Mouse (Mus musculus): Measurements from ENCODE around the gene Slc16a10. TPM values are rescaled to one million over a fixed set of nuclear protein-coding genes. Genes with fewer than 3 reads are reported as not detected.
A peak's percentile ranks its signal among the peaks of the same experiment; 100 is the strongest.

The Slc16a10 gene
- polyA plus RNA-seq, 1 experiment from 2014 or later, result 3.3 TPM

- ATAC-seq (replicated peaks), result no peak
- no peak overlapping the region for H3K4me3 ChIP-seq
- H3K36me3 ChIP-seq, result no peaks in the 10 kb centered on the region
- no peak overlapping the region for H3K27ac ChIP-seq (replicated peaks)
- no peak overlapping the region for H3K4me2 ChIP-seq (replicated peaks)
- 68% methylated on average over 6 of the region's 6 CpGs for whole genome bisulfite sequencing
- no peak overlapping the region for H3K9ac ChIP-seq (replicated peaks)
- H3K4me1 ChIP-seq, result no peaks in the 10 kb centered on the region
- no peaks in the 10 kb centered on the region for H3K9me3 ChIP-seq
- no peaks in the 10 kb centered on the region for H3K27me3 ChIP-seq
Measured at GRCm38 (mm10) chr10:40058062-40058785, 83.8 kb downstream of the Slc16a10 start.

DNA sequence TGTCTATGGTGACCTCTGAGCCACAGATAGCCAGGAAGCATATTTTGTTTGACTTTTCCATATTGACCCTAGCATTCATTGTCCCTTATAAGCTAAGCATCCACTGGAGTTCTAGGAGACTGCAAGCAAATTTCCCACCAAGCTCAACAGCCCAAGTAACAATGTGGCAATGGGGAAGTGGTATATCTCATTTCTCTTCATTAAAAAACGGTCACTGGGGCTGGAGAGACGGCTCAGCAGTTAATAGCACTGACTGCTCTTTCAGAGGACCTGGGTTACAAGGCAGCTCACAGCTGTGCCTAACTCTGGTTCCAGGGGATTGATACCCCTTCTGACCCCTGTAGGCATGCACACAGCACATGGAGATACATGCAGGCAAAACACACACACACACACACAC lies 84.4 kb downstream of the Slc16a10 start:
- Histone ChIP-seq H3K4me1 (no peaks in the 10 kb centered on the region), H3K27me3 (no peaks in the 10 kb centered on the region), H3K9ac (replicated peaks) (no peak overlapping the region), H3K9me3 (no peaks in the 10 kb centered on the region), H3K36me3 (no peaks in the 10 kb centered on the region), H3K4me2 (replicated peaks) (no peak overlapping the region), H3K27ac (replicated peaks) (no peak overlapping the region), H3K4me3 (no peak overlapping the region)
- WGBS, result 47% methylated on average over 2 of the region's 2 CpGs
- no peak for ATAC-seq (replicated peaks)

- Histone ChIP-seq H3K27ac (replicated peaks) (no peak overlapping the region), H3K9ac (replicated peaks) (no peak overlapping the region), H3K4me2 (replicated peaks) (no peak overlapping the region), H3K27me3 (no peaks in the 10 kb centered on the region), H3K9me3 (no peaks in the 10 kb centered on the region), H3K4me1 (no peaks in the 10 kb centered on the region), H3K4me3 (no peak overlapping the region), H3K36me3 (no peaks in the 10 kb centered on the region)
- WGBS, result 91% methylated on average over 8 of the region's 8 CpGs
- no peak for ATAC-seq (replicated peaks)
Measured at GRCm38 (mm10) chr10:40054455-40054854, 87.6 kb downstream of the Slc16a10 start.

- no peak for ATAC-seq (replicated peaks)
- no peaks in the 10 kb centered on the region for H3K4me1 ChIP-seq
- no peak overlapping the region for H3K9ac ChIP-seq (replicated peaks)
- no peaks in the 10 kb centered on the region for H3K9me3 ChIP-seq
- 86% methylated on average over 4 of the region's 4 CpGs for WGBS
- H3K4me3 ChIP-seq, result no peak overlapping the region
- H3K36me3 ChIP-seq, result no peaks in the 10 kb centered on the region
- H3K4me2 ChIP-seq (replicated peaks), result no peak overlapping the region
- H3K27me3 ChIP-seq, result no peaks in the 10 kb centered on the region
- H3K27ac ChIP-seq (replicated peaks), result no peak overlapping the region
Measured at GRCm38 (mm10) chr10:40053896-40054295, 88.2 kb downstream of the Slc16a10 start.

DNA sequence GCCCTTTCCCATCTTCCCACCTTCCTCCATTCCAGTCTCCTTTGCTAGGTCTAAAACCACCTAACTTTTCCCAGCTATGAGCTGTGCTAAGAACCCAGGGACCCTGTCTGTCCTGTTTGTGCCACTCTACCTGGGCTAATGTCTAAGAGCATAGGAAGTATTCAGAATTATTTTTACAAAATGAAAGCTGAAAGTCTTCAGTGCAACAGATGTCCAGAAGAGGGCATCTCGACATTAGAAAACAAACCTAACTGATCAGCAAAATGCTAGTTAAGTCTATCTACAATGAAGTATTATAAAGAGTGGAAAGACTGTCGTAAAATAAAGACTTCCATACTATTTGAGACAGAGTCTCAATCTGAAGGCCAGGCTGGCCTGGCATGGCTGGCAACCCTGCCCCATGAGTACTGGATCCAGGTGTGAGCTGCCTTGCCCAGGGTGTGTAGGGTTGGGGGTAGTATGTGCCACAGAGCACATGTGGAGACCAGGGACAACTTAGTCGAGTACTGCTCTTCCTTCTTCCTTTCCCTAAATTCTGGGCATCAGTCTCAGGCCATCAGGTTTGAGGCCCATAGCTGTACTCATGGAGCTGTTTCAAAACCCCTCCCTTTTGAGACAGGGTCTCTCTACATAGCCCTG lies 88.7 kb downstream of the Slc16a10 start:
- no peak overlapping the region for H3K4me3 ChIP-seq
- 0 out of 2 replicates have a peak, but pooled peaks have one; percentile 46 for ATAC-seq (replicated peaks)
- no peaks in the 10 kb centered on the region for H3K4me1 ChIP-seq

DNA sequence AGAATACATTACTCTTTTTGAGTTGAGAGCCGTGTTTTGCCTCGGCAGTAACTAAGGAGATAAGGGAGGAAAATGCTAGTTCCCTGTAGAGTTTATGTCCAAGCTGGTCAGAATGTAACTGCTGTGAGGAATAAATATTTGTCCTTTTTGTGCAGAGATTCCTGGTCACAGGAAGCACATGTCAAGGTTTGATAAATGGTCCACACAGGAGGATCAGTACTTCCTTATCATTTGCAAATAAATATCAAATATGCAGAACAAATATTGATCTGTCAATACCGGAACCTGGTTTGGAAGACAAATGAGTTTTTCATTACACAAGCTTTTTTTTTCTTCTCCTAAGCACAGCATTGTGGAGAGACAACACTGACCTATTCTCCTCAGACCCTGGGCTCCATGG lies 90.1 kb downstream of the Slc16a10 start:
- 90% methylated on average over 3 of the region's 3 CpGs for WGBS
- Histone ChIP-seq H3K27ac (replicated peaks) (no peak overlapping the region), H3K4me1 (no peaks in the 10 kb centered on the region), H3K9me3 (no peaks in the 10 kb centered on the region), H3K4me3 (no peak overlapping the region), H3K36me3 (no peaks in the 10 kb centered on the region), H3K27me3 (no peaks in the 10 kb centered on the region), H3K9ac (replicated peaks) (no peak overlapping the region), H3K4me2 (replicated peaks) (no peak overlapping the region)
- ATAC-seq (replicated peaks), result no peak

More for the DNA sequence above, 88.7 kb downstream of the Slc16a10 start:
- H3K9me3 ChIP-seq, result no peaks in the 10 kb centered on the region
- no peaks in the 10 kb centered on the region for H3K27me3 ChIP-seq
- no peak overlapping the region for H3K27ac ChIP-seq (replicated peaks)
- H3K9ac ChIP-seq (replicated peaks), result no peak overlapping the region
- no peaks in the 10 kb centered on the region for H3K36me3 ChIP-seq
- H3K4me2 ChIP-seq (replicated peaks), result no peak overlapping the region
- 58% methylated on average over 3 of the region's 3 CpGs for WGBS

- Histone ChIP-seq H3K4me3 (no peak overlapping the region), H3K27me3 (no peaks in the 10 kb centered on the region), H3K4me2 (replicated peaks) (no peak overlapping the region), H3K4me1 (no peaks in the 10 kb centered on the region), H3K9me3 (no peaks in the 10 kb centered on the region), H3K36me3 (no peaks in the 10 kb centered on the region), H3K9ac (replicated peaks) (no peak overlapping the region), H3K27ac (replicated peaks) (no peak overlapping the region)
- ATAC-seq (replicated peaks), result no peak
- 88% methylated on average over 2 of the region's 2 CpGs for WGBS
Measured at GRCm38 (mm10) chr10:40050763-40051162, 91.3 kb downstream of the Slc16a10 start.

- ATAC-seq (replicated peaks), result no peak
- Histone ChIP-seq H3K27me3 (no peaks in the 10 kb centered on the region), H3K4me3 (no peak overlapping the region), H3K4me2 (replicated peaks) (no peak overlapping the region), H3K9ac (replicated peaks) (no peak overlapping the region), H3K9me3 (no peaks in the 10 kb centered on the region), H3K4me1 (no peaks in the 10 kb centered on the region), H3K27ac (replicated peaks) (no peak overlapping the region), H3K36me3 (no peaks in the 10 kb centered on the region)
- WGBS, result 17% methylated on average over 4 of the region's 4 CpGs
Measured at GRCm38 (mm10) chr10:40041339-40041738, 100.7 kb downstream of the Slc16a10 start.

- WGBS, result 62% methylated on average over 24 of the region's 24 CpGs
- H3K4me3 ChIP-seq, result peak overlapping the region; percentile 1; the same call in 1 of the 2 replicates
- H3K9me3 ChIP-seq, result no peaks in the 10 kb centered on the region
- H3K4me2 ChIP-seq (replicated peaks), result peak overlapping the region; percentile 25
- peak overlapping the region; percentile 61 for H3K27ac ChIP-seq (replicated peaks)
- no peaks in the 10 kb centered on the region for H3K27me3 ChIP-seq
- H3K9ac ChIP-seq (replicated peaks), result 0 out of 2 replicates have a peak overlapping the region, but pooled peaks have one; percentile 13
- no peaks in the 10 kb centered on the region for H3K36me3 ChIP-seq
- peak; percentile 89 for ATAC-seq (replicated peaks)
- H3K4me1 ChIP-seq, result no peaks in the 10 kb centered on the region
Measured at GRCm38 (mm10) chr10:40036686-40037560, 105.1 kb downstream of the Slc16a10 start.

GRCm38 (mm10) chr10:40034956-40035355 lies 107.1 kb downstream of the Slc16a10 start:
- Histone ChIP-seq H3K9me3 (no peaks in the 10 kb centered on the region), H3K36me3 (no peaks in the 10 kb centered on the region), H3K4me1 (no peaks in the 10 kb centered on the region), H3K9ac (replicated peaks) (no peak overlapping the region), H3K4me2 (replicated peaks) (no peak overlapping the region), H3K4me3 (no peak overlapping the region), H3K27ac (replicated peaks) (no peak overlapping the region), H3K27me3 (no peaks in the 10 kb centered on the region)
- no peak for ATAC-seq (replicated peaks)
- 96% methylated on average over 6 of the region's 6 CpGs for WGBS

GRCm38 (mm10) chr10:40032897-40033296 lies 109.2 kb downstream of the Slc16a10 start:
- no peak overlapping the region for H3K4me3 ChIP-seq
- no peaks in the 10 kb centered on the region for H3K36me3 ChIP-seq
- H3K27ac ChIP-seq (replicated peaks), result no peak overlapping the region
- H3K9ac ChIP-seq (replicated peaks), result no peak overlapping the region
- no peaks in the 10 kb centered on the region for H3K27me3 ChIP-seq
- no peak overlapping the region for H3K4me2 ChIP-seq (replicated peaks)
- 77% methylated on average over 2 of the region's 2 CpGs for WGBS
- H3K4me1 ChIP-seq, result no peaks in the 10 kb centered on the region
- no peaks in the 10 kb centered on the region for H3K9me3 ChIP-seq
- ATAC-seq (replicated peaks), result no peak

DNA sequence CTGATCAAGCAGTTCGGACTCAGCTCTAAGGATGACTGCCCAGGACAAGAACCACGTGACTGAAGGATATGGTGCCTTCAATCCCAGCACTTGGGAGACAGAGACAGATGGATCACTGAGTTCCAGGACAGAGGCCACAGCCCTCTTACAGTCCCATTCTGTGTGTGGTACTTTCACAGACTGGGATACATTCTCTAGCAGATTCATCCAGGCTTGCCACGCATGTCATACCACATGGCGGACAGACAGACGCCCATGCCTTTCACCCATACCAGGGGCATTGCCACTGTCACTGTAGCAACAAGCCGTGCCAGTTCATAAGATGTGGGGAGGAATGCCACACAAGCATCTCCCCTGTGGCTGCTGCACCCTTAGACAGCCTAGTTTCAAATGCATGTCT lies 111.3 kb downstream of the Slc16a10 start:
- Histone ChIP-seq H3K4me3 (no peak overlapping the region), H3K36me3 (no peaks in the 10 kb centered on the region), H3K4me2 (replicated peaks) (no peak overlapping the region), H3K27ac (replicated peaks) (no peak overlapping the region), H3K4me1 (no peaks in the 10 kb centered on the region), H3K27me3 (no peaks in the 10 kb centered on the region), H3K9me3 (no peaks in the 10 kb centered on the region), H3K9ac (replicated peaks) (no peak overlapping the region)
- ATAC-seq (replicated peaks), result no peak
- WGBS, result 92% methylated on average over 6 of the region's 6 CpGs

Data from forebrain, embryonic 15.5 days (tissue).